Mouse (Mus musculus) layer of hippocampus, postnatal 14 days (tissue): ENCODE data around the gene Trim43c. TPM values are rescaled to one million over a fixed set of nuclear protein-coding genes. Genes with fewer than 3 reads are reported as not detected.
"Not testable (repeated sequence)": the region's sequence is repeated elsewhere in the genome, so short reads cannot be mapped to it uniquely, and the experiment has no call there.

ENCODE experiments used
- DNase-seq, 2 experiments: peaks; one replicate each; pipeline ENCODE4 v3.0.0; 2021 to 2022; ENCODE audit warnings: low spot score in 2 of 2, mixed read lengths in 1 of 2
- long read RNA-seq, 2 experiments: library from polyadenylated mRNA; stranded (forward); transcript quantifications; one replicate each; pipeline ENCODE4 v2.0.0; 2021
- total RNA-seq, 2 experiments: library from RNA; stranded (reverse); gene quantifications; 2 replicates each; pipeline ENCODE4 v1.2.3; 2021

The Trim43c gene
- total RNA-seq = not detected
- long read RNA-seq, experiment 1 = 0 reads
- long read RNA-seq, experiment 2 = 0 reads

- DNase-seq = not testable (repeated sequence)
These were observed at the start of gene Trim43c for GRCm38 (mm10) chr9:88838864-88839263. Gene Trim43c, plus strand, starts transcription at chr9:88839164.

GRCm38 (mm10) chr9:88853072-88853471 is 14.1 kb downstream of the Trim43c start:
- not testable (repeated sequence) for DNase-seq

- DNase-seq = peak; percentile 77 to 83
These were observed 19.9 kb downstream of the Trim43c start for GRCm38 (mm10) chr9:88858566-88859492.

Other genes starting within 250 kb of the Trim43c start
- gene Mthfsl, start 118.9 kb upstream of the Trim43c start, total RNA-seq = 10 to 100 TPM; 29.0 to 32.6 TPM
- gene Bcl2a1d, start 107.2 kb upstream of the Trim43c start, total RNA-seq = under 1 TPM in 1 of 2 experiments, not detected in 1; 0.60 TPM
- under 1 TPM in 1 of 2 experiments, not detected in 1; 0.69 TPM for gene Bcl2a1a, start 117.7 kb downstream of the Trim43c start, total RNA-seq